Mouse (Mus musculus) forebrain, embryonic 12.5 days (tissue): ENCODE data around the gene Efl1. TPM values are rescaled to one million over a fixed set of nuclear protein-coding genes. Genes with fewer than 3 reads are reported as not detected.
A peak's percentile ranks its signal among the peaks of the same experiment; 100 is the strongest.

ENCODE experiments used
- ATAC-seq: fragments of 200-750 bp; cut with Nextera tagmentation; 2 replicates; pipeline ENCODE4 v1.8.0; 2017; ENCODE audit warnings: moderate TSS enrichment; ENCODE audit not compliant: low FRiP score
- H3K27ac ChIP-seq: fragments of 300-500 bp; sonication (generic); 2 replicates; pipeline ENCODE4 v1.5.1; 2016; ENCODE audit warnings: mild to moderate bottlenecking
- H3K27me3 ChIP-seq: fragments of 300-500 bp; sonication (generic); 2 replicates; pipeline ENCODE4 v1.6.1; 2016; ENCODE audit warnings: mild to moderate bottlenecking
- H3K36me3 ChIP-seq: fragments of 300-500 bp; sonication (generic); replicated peaks from 2 replicates; pipeline ENCODE4 v1.6.1; 2016; ENCODE audit warnings: mild to moderate bottlenecking
- H3K4me1 ChIP-seq: fragments of 300-500 bp; sonication (generic); 2 replicates; pipeline ENCODE4 v1.6.1; 2016
- H3K4me2 ChIP-seq: fragments of 300-500 bp; sonication (generic); 2 replicates; pipeline ENCODE4 v1.6.1; 2016; ENCODE audit warnings: mild to moderate bottlenecking, moderate library complexity
- H3K4me3 ChIP-seq: fragments of 300-500 bp; sonication (generic); replicated peaks from 2 replicates; pipeline ENCODE4 v1.5.1; 2016; ENCODE audit warnings: mild to moderate bottlenecking
- H3K9ac ChIP-seq: fragments of 300-500 bp; sonication (generic); 2 replicates; pipeline ENCODE4 v1.6.1; 2016; ENCODE audit warnings: mild to moderate bottlenecking
- H3K9me3 ChIP-seq: fragments of 300-500 bp; sonication (generic); 2 replicates; pipeline ENCODE4 v1.6.1; 2016
- WGBS: fragments of 180-500 bp; shearing (Covaris S2); methylation state at CpG from one replicate; pipeline ENCODE4 v1.1.7; 2016; 5-methylcytosine and 5-hydroxymethylcytosine counted together
- polyA plus RNA-seq: library from polyadenylated mRNA; unstranded; fragments of >200 nt; fragmentation: Nextera tagmentation; extraction: Ambion mirVana; gene quantifications from 2 replicates; pipeline ENCODE4 v1.2.1, GENCODE M21; 2016

Gene Efl1
- polyA plus RNA-seq, 1 experiment from 2014 or later = 21.3 TPM

DNA sequence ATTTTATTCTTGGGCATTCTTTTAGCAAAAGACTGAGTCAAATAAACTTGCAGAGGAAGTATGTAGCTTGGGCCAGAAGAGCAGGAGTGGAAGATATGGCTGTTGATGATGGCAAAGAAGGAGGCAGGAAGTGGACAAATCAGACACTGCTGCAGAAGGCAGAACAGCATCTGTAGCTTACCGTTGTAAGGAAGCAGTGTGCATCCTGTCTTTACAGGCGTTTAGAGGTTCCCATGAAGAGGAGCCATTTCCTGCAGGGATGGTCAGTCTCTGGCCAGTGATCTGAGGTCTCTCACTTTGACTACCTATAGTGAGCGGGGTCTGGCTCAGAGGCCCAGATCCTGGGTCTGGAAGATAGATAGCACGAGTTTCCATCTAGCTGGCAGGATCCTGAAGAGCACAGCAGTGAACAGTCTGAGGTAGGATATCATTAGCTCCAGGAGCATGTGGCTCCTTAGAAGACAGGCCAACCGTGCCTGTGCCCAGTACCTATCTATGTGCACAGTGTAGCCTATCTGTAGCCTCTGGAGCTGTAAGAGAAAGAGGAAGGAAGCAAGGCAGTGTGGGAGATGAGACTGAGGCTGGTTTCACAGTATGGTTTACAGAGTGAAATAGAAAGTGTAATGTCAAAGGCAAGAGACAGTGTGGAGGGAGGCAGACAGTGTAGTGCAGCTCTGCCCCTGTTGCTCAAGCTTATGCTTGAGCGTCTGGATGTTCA is 42.8 kb downstream of the Efl1 start:
- no peak overlapping the region for H3K4me2 ChIP-seq
- H3K27ac ChIP-seq = no peak overlapping the region
- H3K9ac ChIP-seq = no peak overlapping the region
- peaks cover 31% of the 10 kb centered on the region for H3K36me3 ChIP-seq
- no peak overlapping the region for H3K4me3 ChIP-seq
- no peaks in the 10 kb centered on the region for H3K4me1 ChIP-seq
- H3K27me3 ChIP-seq = no peaks in the 10 kb centered on the region
- WGBS = 89% methylated on average over 6 of the region's 6 CpGs
- no peaks in the 10 kb centered on the region for H3K9me3 ChIP-seq
- no peak for ATAC-seq

DNA sequence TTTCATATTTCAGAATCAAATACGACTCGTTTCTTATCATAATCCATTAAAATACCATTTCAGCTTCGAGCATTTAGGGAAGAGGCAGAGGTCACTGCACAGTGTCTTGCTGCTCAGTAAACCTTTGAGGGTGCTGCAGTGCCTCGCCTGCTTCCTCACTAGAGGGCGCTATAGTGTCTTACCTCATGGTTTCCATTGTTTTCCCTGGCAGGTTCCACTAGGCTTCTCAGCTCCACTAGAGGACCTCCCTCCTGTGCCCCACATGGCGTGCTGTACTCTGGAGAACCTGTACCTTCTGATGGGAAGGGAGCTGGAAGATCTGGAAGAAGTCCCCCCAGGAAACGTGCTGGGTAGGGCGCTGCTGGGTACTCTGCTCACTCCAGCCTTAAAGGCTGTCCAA is 49.3 kb downstream of the Efl1 start:
- H3K36me3 ChIP-seq = peaks cover 49% of the 10 kb centered on the region

DNA sequence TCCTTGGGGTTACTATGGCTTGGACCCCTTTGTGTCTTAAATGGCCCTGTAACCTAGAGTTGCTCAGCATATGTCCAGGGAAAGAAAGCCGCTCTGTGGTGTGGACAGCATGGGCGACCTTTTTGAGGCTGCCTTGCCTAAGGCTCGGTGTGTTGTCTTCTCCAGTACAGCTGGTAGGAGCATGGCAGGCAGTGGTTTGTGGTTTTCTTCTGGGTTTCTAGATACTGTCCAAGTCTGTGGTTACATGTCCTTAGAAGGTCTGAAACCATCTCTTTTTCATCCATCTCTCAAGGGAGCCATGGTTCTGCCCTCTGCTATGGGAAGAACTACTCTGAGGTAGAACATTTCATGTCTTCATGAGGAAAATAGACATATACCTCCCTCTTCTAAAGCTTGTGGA is 50.6 kb downstream of the Efl1 start:
- Histone ChIP-seq H3K4me1 (no peaks in the 10 kb centered on the region), H3K4me2 (no peak overlapping the region), H3K36me3 (peaks cover 38% of the 10 kb centered on the region), H3K27ac (no peak overlapping the region), H3K4me3 (no peak overlapping the region), H3K27me3 (no peaks in the 10 kb centered on the region), H3K9ac (no peak overlapping the region), H3K9me3 (no peaks in the 10 kb centered on the region)
- no peak for ATAC-seq
- 94% methylated on average over 3 of the region's 3 CpGs for WGBS

More for the DNA sequence above, 49.3 kb downstream of the Efl1 start:
- no peaks in the 10 kb centered on the region for H3K9me3 ChIP-seq
- no peaks in the 10 kb centered on the region for H3K27me3 ChIP-seq
- no peak overlapping the region for H3K4me3 ChIP-seq
- WGBS = 73% methylated on average over 8 of the region's 8 CpGs
- no peak overlapping the region for H3K27ac ChIP-seq
- no peak for ATAC-seq
- no peak overlapping the region for H3K4me2 ChIP-seq
- no peaks in the 10 kb centered on the region for H3K4me1 ChIP-seq
- H3K9ac ChIP-seq = no peak overlapping the region

DNA sequence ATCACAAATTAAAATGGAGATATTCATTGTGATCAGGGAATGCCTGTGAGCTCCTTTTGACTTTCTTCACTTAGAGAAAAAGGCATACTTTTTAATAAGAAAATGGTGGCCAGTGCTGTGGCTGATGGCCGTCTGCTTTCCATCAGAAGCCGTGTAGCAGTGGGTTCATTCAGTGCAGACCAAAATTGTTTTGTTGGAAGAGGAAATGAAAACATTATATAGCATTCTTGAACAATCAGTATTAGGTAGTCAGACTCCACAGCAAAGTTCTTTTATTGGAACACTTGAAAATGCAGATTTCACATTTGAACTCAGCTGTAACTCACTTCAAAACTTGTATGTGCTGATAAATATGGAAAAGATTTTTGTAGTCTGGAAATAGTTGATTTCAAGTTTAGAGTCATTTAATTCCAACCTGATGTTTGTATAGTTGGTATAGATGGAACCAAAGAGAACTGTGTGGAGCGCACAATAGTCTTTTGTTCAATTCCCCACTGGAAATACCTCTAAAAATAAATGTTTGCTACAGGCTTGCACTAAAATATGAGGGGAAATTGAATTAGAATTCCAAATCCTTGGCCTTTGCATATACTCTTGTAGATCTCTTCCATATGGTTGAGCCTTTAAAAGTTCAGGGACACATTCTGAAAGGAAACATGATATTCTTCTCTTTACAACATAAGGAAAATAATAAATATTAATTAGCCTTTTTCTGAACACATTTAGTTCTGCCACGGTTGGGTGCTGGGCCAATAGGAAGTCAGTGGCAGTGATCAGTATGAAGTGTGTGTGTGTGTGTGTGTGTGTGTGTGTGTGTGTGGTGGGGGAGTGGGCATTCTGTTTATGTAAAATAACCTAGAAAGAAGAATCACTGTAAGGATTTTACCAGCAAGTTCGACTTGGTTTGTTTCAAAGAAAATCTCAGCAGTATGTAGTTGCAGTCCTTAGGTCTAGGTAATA is 54.2 kb downstream of the Efl1 start:
- Histone ChIP-seq H3K36me3 (peaks cover 23% of the 10 kb centered on the region), H3K9ac (no peak overlapping the region), H3K4me1 (no peaks in the 10 kb centered on the region), H3K4me2 (no peak overlapping the region), H3K27me3 (no peaks in the 10 kb centered on the region), H3K27ac (no peak overlapping the region), H3K9me3 (no peaks in the 10 kb centered on the region), H3K4me3 (no peak overlapping the region)
- 70% methylated on average over 5 of the region's 5 CpGs for WGBS
- no peak for ATAC-seq

DNA sequence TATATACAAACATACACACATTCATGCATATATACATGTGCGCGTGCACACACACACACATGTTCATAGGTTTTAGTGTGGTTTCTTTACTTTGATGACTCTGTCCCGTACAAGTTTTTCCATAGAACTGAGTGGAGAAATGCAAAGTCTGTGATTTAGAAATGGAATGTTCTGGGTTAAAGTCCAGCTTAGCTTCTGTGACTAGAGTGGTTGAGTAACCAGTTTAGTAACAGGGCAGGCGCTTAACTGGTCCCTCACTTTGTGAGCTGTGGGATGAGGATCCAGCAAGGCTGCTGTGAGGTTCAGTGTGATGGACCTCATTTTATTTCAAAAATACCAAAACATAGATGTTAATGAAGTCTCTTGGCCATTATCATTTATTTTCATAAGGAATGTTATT is 60.8 kb downstream of the Efl1 start:
- Histone ChIP-seq H3K9me3 (no peaks in the 10 kb centered on the region), H3K27me3 (no peaks in the 10 kb centered on the region), H3K4me1 (no peaks in the 10 kb centered on the region), H3K27ac (no peak overlapping the region), H3K4me3 (no peak overlapping the region), H3K4me2 (no peak overlapping the region), H3K36me3 (no peaks in the 10 kb centered on the region; the same call in 1 of the 2 replicates), H3K9ac (no peak overlapping the region)
- no peak for ATAC-seq
- WGBS = 98% methylated on average over 4 of the region's 4 CpGs

DNA sequence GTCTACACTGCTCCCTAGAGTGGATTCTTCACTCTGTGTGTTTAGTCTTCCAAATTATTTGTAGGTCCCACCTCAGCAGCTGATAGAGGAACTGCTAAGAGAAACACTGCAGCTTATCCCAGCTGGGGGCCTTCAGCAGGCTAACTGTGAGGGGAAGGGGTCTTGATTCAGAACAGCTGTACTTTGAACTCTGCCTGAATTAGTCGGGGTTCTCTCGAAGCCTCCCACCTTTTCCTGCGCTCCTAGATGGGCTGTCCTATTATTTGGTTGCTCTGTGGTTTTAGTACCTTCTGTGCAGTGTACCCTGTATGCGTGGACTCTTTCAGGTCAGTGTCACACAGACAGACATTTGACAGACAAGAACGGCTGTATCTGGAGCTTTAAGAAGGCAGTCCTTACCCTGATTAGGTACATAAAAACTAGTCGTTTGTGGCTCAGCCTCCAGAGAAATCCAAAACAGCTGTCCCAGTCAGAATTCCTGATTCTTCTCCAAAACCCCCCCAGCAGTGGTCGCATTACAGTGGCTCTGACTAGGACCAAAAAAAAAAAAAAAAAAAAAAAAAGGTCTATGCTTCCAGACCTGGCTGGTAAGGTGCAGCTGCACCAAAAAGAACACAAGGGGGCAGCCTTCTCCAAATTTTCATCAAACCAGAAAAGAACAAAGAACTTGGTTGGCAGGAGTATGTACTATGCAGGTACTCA is 66.9 kb downstream of the Efl1 start:
- H3K27ac ChIP-seq = 0 out of 2 replicates have a peak overlapping the region, but pooled peaks have one; percentile 59

DNA sequence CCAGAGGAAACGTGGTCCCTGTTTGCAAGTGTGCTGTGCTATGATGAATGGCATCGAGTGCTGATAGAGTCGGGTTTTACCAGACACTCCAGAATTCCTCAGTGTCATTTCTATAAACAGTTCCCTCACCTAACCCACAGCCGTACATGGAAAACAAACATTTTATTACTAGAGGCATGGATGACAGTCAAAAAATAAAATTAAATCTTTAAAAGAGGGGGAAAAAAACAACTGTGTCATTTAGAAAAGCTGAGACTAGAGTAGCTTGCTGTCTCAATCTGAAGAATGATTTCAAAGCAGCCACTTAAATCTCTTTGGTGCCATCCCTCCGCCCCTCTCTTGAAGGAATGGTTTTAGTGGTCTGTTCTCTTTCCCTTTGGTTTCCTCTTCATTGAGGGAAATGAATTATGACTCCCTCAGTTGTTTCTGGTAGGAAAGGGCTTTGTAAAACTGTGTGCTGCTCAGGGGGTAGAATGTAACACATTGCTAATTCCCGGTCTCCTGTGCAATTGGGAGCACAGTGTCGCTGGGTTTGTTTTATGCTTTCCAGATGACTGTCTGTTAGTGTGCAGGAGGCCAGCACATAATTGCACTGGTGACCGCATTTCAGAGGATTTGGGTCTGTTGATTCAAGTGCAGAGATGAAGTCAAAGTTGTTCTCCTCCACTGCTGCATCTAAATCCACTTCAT is 67.6 kb downstream of the Efl1 start:
- WGBS = 53% methylated on average over 8 of the region's 8 CpGs
- Histone ChIP-seq H3K4me3 (no peak overlapping the region), H3K27me3 (no peaks in the 10 kb centered on the region), H3K4me1 (peaks cover 6% of the 10 kb centered on the region), H3K4me2 (no peak overlapping the region), H3K27ac (peak overlapping the region; percentile 59), H3K9ac (no peak overlapping the region), H3K9me3 (no peaks in the 10 kb centered on the region), H3K36me3 (no peaks in the 10 kb centered on the region)
- ATAC-seq = 0 out of 2 replicates have a peak, but pooled peaks have one; percentile 19

More for the DNA sequence above, 66.9 kb downstream of the Efl1 start:
- no peak overlapping the region for H3K9ac ChIP-seq
- ATAC-seq = peak; percentile 92
- no peaks in the 10 kb centered on the region for H3K27me3 ChIP-seq
- H3K4me3 ChIP-seq = no peak overlapping the region
- H3K4me2 ChIP-seq = no peak overlapping the region
- WGBS = 45% methylated on average over 7 of the region's 7 CpGs
- H3K9me3 ChIP-seq = no peaks in the 10 kb centered on the region
- H3K36me3 ChIP-seq = no peaks in the 10 kb centered on the region; the same call in 1 of the 2 replicates
- peaks cover 6% of the 10 kb centered on the region for H3K4me1 ChIP-seq

DNA sequence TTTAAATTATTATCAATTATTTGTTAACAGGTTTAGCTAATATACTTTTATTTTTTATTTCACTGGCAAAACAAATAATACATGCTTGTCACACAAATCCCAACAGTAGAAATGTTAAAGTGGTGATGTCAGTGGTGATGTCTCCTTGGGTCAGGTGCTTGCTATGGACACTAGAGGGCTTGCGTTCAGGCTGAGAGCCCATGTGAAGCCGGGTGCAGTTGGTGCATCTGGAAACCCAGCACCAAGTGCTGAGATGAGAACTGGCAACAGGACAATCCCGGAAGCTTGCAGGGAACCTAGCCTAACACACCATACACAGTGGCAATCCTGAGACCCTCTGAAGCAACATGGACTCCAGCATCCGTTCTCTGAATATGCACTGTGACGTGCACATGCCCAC is 70.9 kb downstream of the Efl1 start:
- no peak; the same call in 1 of the 2 replicates for ATAC-seq
- Histone ChIP-seq H3K4me3 (no peak overlapping the region), H3K4me2 (no peak overlapping the region), H3K27me3 (no peaks in the 10 kb centered on the region), H3K9me3 (no peaks in the 10 kb centered on the region), H3K36me3 (no peaks in the 10 kb centered on the region), H3K27ac (no peak overlapping the region), H3K4me1 (peaks cover 6% of the 10 kb centered on the region), H3K9ac (no peak overlapping the region)
- 72% methylated on average over 5 of the region's 5 CpGs for WGBS

DNA sequence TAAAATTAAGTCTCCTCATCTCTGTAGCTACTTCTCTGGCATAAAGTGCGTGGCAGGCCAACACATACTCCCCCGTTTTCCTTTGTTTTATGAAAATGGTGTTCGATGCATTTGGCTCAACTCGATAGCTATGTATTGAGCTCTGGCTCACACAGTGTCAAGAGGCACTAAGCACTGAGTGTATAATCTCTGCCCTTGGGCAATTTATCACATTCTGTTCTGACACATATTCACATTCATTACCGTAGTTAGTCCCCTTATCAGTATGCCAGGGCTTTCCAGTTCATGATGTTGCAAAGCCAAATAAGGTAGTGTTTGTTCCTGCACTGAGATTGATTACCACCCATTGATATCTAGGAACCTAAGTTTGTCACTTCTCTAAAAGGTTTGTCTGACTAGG is 71.3 kb downstream of the Efl1 start:
- H3K4me1 ChIP-seq = peaks cover 11% of the 10 kb centered on the region

DNA sequence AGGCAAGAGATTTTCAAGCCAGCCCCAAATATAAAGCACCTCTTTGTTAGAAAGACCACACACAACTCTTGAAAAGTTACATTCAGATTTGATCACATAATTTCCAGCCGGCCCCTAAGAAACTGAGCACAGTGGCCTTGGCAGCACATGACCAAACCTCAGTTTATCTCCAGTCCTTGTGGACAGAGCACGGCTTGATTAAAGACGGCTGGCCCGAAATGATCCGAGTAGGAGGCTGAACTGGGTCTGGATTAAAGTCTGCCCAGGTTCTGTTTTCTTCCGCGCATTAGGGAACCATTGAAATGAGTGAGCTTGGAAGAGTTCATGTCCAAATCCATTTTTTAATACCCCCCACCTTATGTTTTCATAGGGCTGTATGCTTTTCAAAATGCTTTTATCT is 72.1 kb downstream of the Efl1 start:
- H3K4me2 ChIP-seq = no peak overlapping the region
- H3K9ac ChIP-seq = no peak overlapping the region
- WGBS = 83% methylated on average over 7 of the region's 7 CpGs
- no peaks in the 10 kb centered on the region for H3K9me3 ChIP-seq
- no peak overlapping the region for H3K27ac ChIP-seq
- no peak for ATAC-seq
- no peaks in the 10 kb centered on the region for H3K36me3 ChIP-seq
- peaks cover 18% of the 10 kb centered on the region for H3K4me1 ChIP-seq
- H3K27me3 ChIP-seq = no peaks in the 10 kb centered on the region
- no peak overlapping the region for H3K4me3 ChIP-seq

More for the DNA sequence above, 71.3 kb downstream of the Efl1 start:
- ATAC-seq = no peak
- H3K4me2 ChIP-seq = no peak overlapping the region
- H3K9me3 ChIP-seq = no peaks in the 10 kb centered on the region
- no peaks in the 10 kb centered on the region for H3K27me3 ChIP-seq
- WGBS = 68% methylated on average over 5 of the region's 5 CpGs
- H3K4me3 ChIP-seq = no peak overlapping the region
- no peak overlapping the region for H3K27ac ChIP-seq
- H3K9ac ChIP-seq = no peak overlapping the region
- no peaks in the 10 kb centered on the region for H3K36me3 ChIP-seq

DNA sequence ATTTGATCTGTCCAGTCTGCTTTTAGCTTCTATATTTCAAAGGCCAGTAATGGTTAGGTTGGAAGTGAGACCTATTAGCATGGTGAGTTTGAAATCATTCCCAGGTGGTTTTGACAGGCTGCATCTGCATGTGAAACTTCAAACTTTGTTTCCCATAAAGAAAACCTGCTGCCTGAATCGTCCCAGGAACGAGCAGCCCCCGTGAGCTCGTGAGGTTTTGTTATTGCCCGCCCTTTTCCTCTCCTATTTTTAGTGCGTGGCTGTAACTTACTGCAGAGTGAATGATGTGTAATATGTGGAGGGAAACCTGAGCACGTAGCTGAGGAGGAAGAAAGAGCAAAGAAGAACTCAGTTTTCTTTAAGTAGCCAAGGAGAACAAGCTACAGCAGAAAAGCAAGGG is 72.5 kb downstream of the Efl1 start:
- Histone ChIP-seq H3K9ac (no peak overlapping the region), H3K36me3 (no peaks in the 10 kb centered on the region), H3K27ac (no peak overlapping the region), H3K27me3 (no peaks in the 10 kb centered on the region), H3K4me3 (no peak overlapping the region), H3K9me3 (no peaks in the 10 kb centered on the region), H3K4me1 (peaks cover 22% of the 10 kb centered on the region), H3K4me2 (no peak overlapping the region)
- 76% methylated on average over 7 of the region's 7 CpGs for WGBS
- no peak for ATAC-seq
